Mouse (Mus musculus) neural tube, embryonic 11.5 days (tissue): ENCODE data around the gene Ireb2. TPM values are rescaled to one million over a fixed set of nuclear protein-coding genes. Genes with fewer than 3 reads are reported as not detected.

Experiments
- ATAC-seq: fragments of 200-750 bp; cut with Nextera tagmentation; 2 replicates; pipeline ENCODE4 v1.8.0; 2017; ENCODE audit warnings: moderate number of reproducible peaks, mild to moderate bottlenecking, moderate TSS enrichment, moderate library complexity; ENCODE audit not compliant: insufficient read depth, low FRiP score, low TSS enrichment
- DNase-seq: peaks from one replicate; pipeline ENCODE4 v3.0.0-alpha.2; 2015; ENCODE audit warnings: low spot score
- H3K27ac ChIP-seq: fragments of 300-500 bp; sonication (generic); 2 replicates; pipeline ENCODE4 v1.5.1; 2014; ENCODE audit warnings: low read depth, mild to moderate bottlenecking, low read length
- H3K27me3 ChIP-seq: fragments of 300-500 bp; sonication (generic); 2 replicates; pipeline ENCODE4 v1.6.1; 2014; ENCODE audit warnings: mild to moderate bottlenecking, low read length, mixed read lengths; ENCODE audit not compliant: control insufficient read depth, insufficient read depth
- H3K36me3 ChIP-seq: fragments of 300-500 bp; sonication (generic); 2 replicates; pipeline ENCODE4 v1.6.1; 2014; ENCODE audit warnings: mild to moderate bottlenecking, low read length, moderate library complexity, mixed read lengths; ENCODE audit not compliant: control insufficient read depth, insufficient read depth
- H3K4me1 ChIP-seq: fragments of 300-500 bp; sonication (generic); 2 replicates; pipeline ENCODE4 v1.6.1; 2014; ENCODE audit warnings: low read length, mixed read lengths; ENCODE audit not compliant: control insufficient read depth, insufficient read depth
- H3K4me2 ChIP-seq: fragments of 300-500 bp; sonication (generic); 2 replicates; pipeline ENCODE4 v1.6.1; 2014; ENCODE audit warnings: low read depth, mild to moderate bottlenecking, moderate library complexity
- H3K4me3 ChIP-seq: fragments of 300-500 bp; sonication (generic); 2 replicates; pipeline ENCODE4 v1.5.1; 2014; ENCODE audit warnings: low read depth, low read length
- H3K9ac ChIP-seq: fragments of 300-500 bp; sonication (generic); 2 replicates; pipeline ENCODE4 v1.6.1; 2014; ENCODE audit warnings: mild to moderate bottlenecking, low read length
- H3K9me3 ChIP-seq: fragments of 300-500 bp; sonication (generic); 2 replicates; pipeline ENCODE4 v1.6.1; 2016; ENCODE audit warnings: low read length; ENCODE audit not compliant: control insufficient read depth
- WGBS: fragments of 180-500 bp; shearing (Covaris S2); extraction: QIAGEN DNeasy Blood & Tissue Kit; methylation state at CpG from one replicate; pipeline ENCODE4 v1.1.7; 2014; 5-methylcytosine and 5-hydroxymethylcytosine counted together
- polyA plus RNA-seq: library from polyadenylated mRNA; unstranded; fragments of >200 nt; fragmentation: Nextera tagmentation; extraction: Ambion mirVana; gene quantifications from 2 replicates; pipeline ENCODE4 v1.2.1, GENCODE M21; 2014

The Ireb2 gene
- polyA plus RNA-seq, 1 experiment from 2014 or later: 69.3 TPM

GRCm38 (mm10) chr9:54857474-54857873, 6.1 kb upstream of the Ireb2 start:
- Histone ChIP-seq H3K4me1 (no peaks in the 10 kb centered on the region), H3K9ac (no peak overlapping the region), H3K27me3 (no peaks in the 10 kb centered on the region), H3K4me3 (no peak overlapping the region), H3K36me3 (no peaks in the 10 kb centered on the region), H3K27ac (no peak overlapping the region), H3K9me3 (no peaks in the 10 kb centered on the region), H3K4me2 (no peak overlapping the region)
- ATAC-seq: no peak
- DNase-seq: no peak
- WGBS: 8% methylated on average over 3 of the region's 3 CpGs

DNA sequence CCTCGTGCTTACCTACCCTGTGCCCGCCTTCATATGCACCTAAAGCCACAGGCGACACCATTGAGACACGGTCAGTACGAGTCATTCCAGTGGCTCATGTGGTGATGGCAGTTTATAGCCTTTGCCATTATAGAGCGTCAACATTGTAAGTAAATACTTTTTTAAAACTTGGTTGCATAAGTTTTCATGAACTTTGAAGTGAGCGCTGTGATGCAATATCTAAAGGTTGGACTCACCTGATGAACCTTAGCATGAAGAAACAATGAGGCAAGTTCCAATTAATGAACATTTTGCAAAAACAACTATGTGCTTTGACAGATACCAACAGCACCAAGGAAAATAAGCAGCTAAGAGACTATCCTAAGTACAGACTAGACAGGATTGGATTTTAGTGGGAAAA, 3.1 kb upstream of the Ireb2 start:
- Histone ChIP-seq H3K9ac (no peak overlapping the region), H3K4me3 (no peak overlapping the region), H3K4me1 (peaks cover 6% of the 10 kb centered on the region), H3K4me2 (no peak overlapping the region), H3K36me3 (no peaks in the 10 kb centered on the region), H3K9me3 (no peaks in the 10 kb centered on the region), H3K27ac (no peak overlapping the region), H3K27me3 (no peaks in the 10 kb centered on the region)
- 80% methylated on average over 7 of the region's 7 CpGs for WGBS
- ATAC-seq: no peak
- DNase-seq: no peak

- WGBS: 84% methylated on average over 1 of the region's 1 CpGs
- peaks cover 6% of the 10 kb centered on the region for H3K36me3 ChIP-seq
Observed at GRCm38 (mm10) chr9:54878759-54879158, 15.2 kb downstream of the Ireb2 start.

GRCm38 (mm10) chr9:54892111-54892510, 28.5 kb downstream of the Ireb2 start:
- no peak overlapping the region for H3K4me2 ChIP-seq
- H3K4me3 ChIP-seq: no peak overlapping the region
- peaks cover 9% of the 10 kb centered on the region for H3K36me3 ChIP-seq
- H3K27me3 ChIP-seq: no peaks in the 10 kb centered on the region
- DNase-seq (peak; percentile 10), ATAC-seq (no peak)
- no peaks in the 10 kb centered on the region for H3K4me1 ChIP-seq
- 80% methylated on average over 4 of the region's 4 CpGs for WGBS
- H3K9ac ChIP-seq: no peak overlapping the region
- H3K9me3 ChIP-seq: no peaks in the 10 kb centered on the region
- no peak overlapping the region for H3K27ac ChIP-seq

More at GRCm38 (mm10) chr9:54878759-54879158, 15.2 kb downstream of the Ireb2 start:
- Histone ChIP-seq H3K9me3 (no peaks in the 10 kb centered on the region), H3K27ac (no peak overlapping the region), H3K4me3 (no peak overlapping the region), H3K4me2 (no peak overlapping the region), H3K9ac (no peak overlapping the region), H3K4me1 (no peaks in the 10 kb centered on the region), H3K27me3 (no peaks in the 10 kb centered on the region)
- DNase-seq (no peak), ATAC-seq (no peak)

GRCm38 (mm10) chr9:54897097-54897496, 33.5 kb downstream of the Ireb2 start:
- H3K9me3 ChIP-seq: no peaks in the 10 kb centered on the region
- no peak overlapping the region for H3K27ac ChIP-seq
- H3K4me3 ChIP-seq: no peak overlapping the region
- no peak for DNase-seq
- ATAC-seq: no peak
- H3K27me3 ChIP-seq: no peaks in the 10 kb centered on the region
- 94% methylated on average over 3 of the region's 3 CpGs for WGBS
- H3K36me3 ChIP-seq: peaks cover 12% of the 10 kb centered on the region; the same call in 1 of the 2 replicates
- H3K9ac ChIP-seq: no peak overlapping the region
- no peaks in the 10 kb centered on the region for H3K4me1 ChIP-seq
- H3K4me2 ChIP-seq: no peak overlapping the region

GRCm38 (mm10) chr9:54909446-54909845, 45.9 kb downstream of the Ireb2 start:
- no peaks in the 10 kb centered on the region for H3K9me3 ChIP-seq
- 94% methylated on average over 5 of the region's 5 CpGs for WGBS
- no peak overlapping the region for H3K4me3 ChIP-seq
- no peak overlapping the region for H3K4me2 ChIP-seq
- H3K36me3 ChIP-seq: peaks cover 6% of the 10 kb centered on the region
- DNase-seq (no peak), ATAC-seq (no peak)
- H3K27me3 ChIP-seq: no peaks in the 10 kb centered on the region
- no peaks in the 10 kb centered on the region for H3K4me1 ChIP-seq
- H3K27ac ChIP-seq: no peak overlapping the region
- no peak overlapping the region for H3K9ac ChIP-seq

GRCm38 (mm10) chr9:54915576-54915975, 52.0 kb downstream of the Ireb2 start:
- no peaks in the 10 kb centered on the region for H3K9me3 ChIP-seq
- WGBS: 72% methylated on average over 7 of the region's 7 CpGs
- H3K4me2 ChIP-seq: no peak overlapping the region
- H3K36me3 ChIP-seq: no peaks in the 10 kb centered on the region
- DNase-seq: no peak
- no peak overlapping the region for H3K27ac ChIP-seq
- H3K4me1 ChIP-seq: peaks cover 4% of the 10 kb centered on the region; the same call in 1 of the 2 replicates
- H3K27me3 ChIP-seq: no peaks in the 10 kb centered on the region
- no peak overlapping the region for H3K4me3 ChIP-seq
- no peak overlapping the region for H3K9ac ChIP-seq
- ATAC-seq: no peak

GRCm38 (mm10) chr9:54916401-54916800, 52.8 kb downstream of the Ireb2 start:
- ATAC-seq: 0 out of 2 replicates have a peak, but pooled peaks have one; percentile 14
- Histone ChIP-seq H3K27me3 (no peaks in the 10 kb centered on the region), H3K36me3 (no peaks in the 10 kb centered on the region), H3K27ac (no peak overlapping the region), H3K9me3 (no peaks in the 10 kb centered on the region), H3K4me3 (no peak overlapping the region), H3K4me2 (peak overlapping the region; percentile 97), H3K9ac (no peak overlapping the region), H3K4me1 (peaks cover 4% of the 10 kb centered on the region; the same call in 1 of the 2 replicates)
- DNase-seq: no peak
- WGBS: 80% methylated on average over 8 of the region's 8 CpGs

- H3K27me3 ChIP-seq: no peaks in the 10 kb centered on the region
- H3K4me1 ChIP-seq: peaks cover 4% of the 10 kb centered on the region; the same call in 1 of the 2 replicates
- H3K27ac ChIP-seq: no peak within 1 kb of the TSS
- DNase-seq (peak; percentile 90), ATAC-seq (peak; percentile 98)
- H3K36me3 ChIP-seq: no peaks in the 10 kb centered on the region
- no peaks in the 10 kb centered on the region for H3K9me3 ChIP-seq
- peak within 1 kb of the TSS; percentile 73 for H3K9ac ChIP-seq
- peak within 1 kb of the TSS; percentile 64 for H3K4me3 ChIP-seq
- WGBS: under 1% methylated on average over 34 of the region's 34 CpGs
- H3K4me2 ChIP-seq: peak within 1 kb of the TSS; percentile 97
Observed at GRCm38 (mm10) chr9:54917010-54917677, 53.6 kb downstream of the Ireb2 start, which contains the start of gene Hykk. Hykk (plus strand) TSS chr9:54917283.
